Mouse (Mus musculus) C2C12 (cell line): ENCODE data around the gene Vkorc1l1.

Experiments
- CEBPB ChIP-seq: IDR thresholded peaks from one replicate; pipeline ENCODE4 v1.6.1; 2011; ENCODE audit warnings: low read depth, mild to moderate bottlenecking, control low read depth, moderate library complexity
- CTCF ChIP-seq: IDR thresholded peaks from one replicate; pipeline ENCODE4 v1.5.1; 2011; ENCODE audit not compliant: control insufficient read depth, insufficient read depth, insufficient read length
- FOSL1 ChIP-seq: IDR thresholded peaks from one replicate; pipeline ENCODE4 v1.8.0; 2011; ENCODE audit warnings: mild to moderate bottlenecking, low read length; ENCODE audit not compliant: poor library complexity, insufficient read depth, severe bottlenecking
- MAX ChIP-seq: IDR thresholded peaks from one replicate; pipeline ENCODE4 v1.6.1; 2011; ENCODE audit warnings: mild to moderate bottlenecking, control low read depth
- MYOD1 ChIP-seq: IDR thresholded peaks from one replicate; pipeline ENCODE4 v1.6.1; 2011; ENCODE audit warnings: low read depth; ENCODE audit not compliant: control insufficient read depth, insufficient read length
- MYOG ChIP-seq: IDR thresholded peaks from one replicate; pipeline ENCODE4 v1.6.1; 2011; ENCODE audit not compliant: control insufficient read depth, insufficient read length; ENCODE audit errors: extremely low read depth
- USF1 ChIP-seq: IDR thresholded peaks from one replicate; pipeline ENCODE4 v1.6.1; 2011; ENCODE audit warnings: low read depth, mild to moderate bottlenecking, control low read depth, moderate library complexity

GRCm38 (mm10) chr5:129997700-129998099 lies 55.9 kb downstream of the Vkorc1l1 start:
- TF ChIP-seq CTCF (no peak), MYOG (no peak), MAX (no peak), CEBPB (no peak), FOSL1 (no peak), MYOD1 (no peak), USF1 (no peak)
